Mouse (Mus musculus) cerebellum, postnatal 14 days (tissue): Measurements from ENCODE around the gene Slc7a1.
A peak's percentile ranks its signal among the peaks of the same experiment; 100 is the strongest.

ENCODE experiments used
- DNase-seq, 2 experiments: peaks; one replicate each; pipeline ENCODE4 v3.0.0; 2021; ENCODE audit warnings: mixed read lengths in 2 of 2

Slc7a1 gene

DNA sequence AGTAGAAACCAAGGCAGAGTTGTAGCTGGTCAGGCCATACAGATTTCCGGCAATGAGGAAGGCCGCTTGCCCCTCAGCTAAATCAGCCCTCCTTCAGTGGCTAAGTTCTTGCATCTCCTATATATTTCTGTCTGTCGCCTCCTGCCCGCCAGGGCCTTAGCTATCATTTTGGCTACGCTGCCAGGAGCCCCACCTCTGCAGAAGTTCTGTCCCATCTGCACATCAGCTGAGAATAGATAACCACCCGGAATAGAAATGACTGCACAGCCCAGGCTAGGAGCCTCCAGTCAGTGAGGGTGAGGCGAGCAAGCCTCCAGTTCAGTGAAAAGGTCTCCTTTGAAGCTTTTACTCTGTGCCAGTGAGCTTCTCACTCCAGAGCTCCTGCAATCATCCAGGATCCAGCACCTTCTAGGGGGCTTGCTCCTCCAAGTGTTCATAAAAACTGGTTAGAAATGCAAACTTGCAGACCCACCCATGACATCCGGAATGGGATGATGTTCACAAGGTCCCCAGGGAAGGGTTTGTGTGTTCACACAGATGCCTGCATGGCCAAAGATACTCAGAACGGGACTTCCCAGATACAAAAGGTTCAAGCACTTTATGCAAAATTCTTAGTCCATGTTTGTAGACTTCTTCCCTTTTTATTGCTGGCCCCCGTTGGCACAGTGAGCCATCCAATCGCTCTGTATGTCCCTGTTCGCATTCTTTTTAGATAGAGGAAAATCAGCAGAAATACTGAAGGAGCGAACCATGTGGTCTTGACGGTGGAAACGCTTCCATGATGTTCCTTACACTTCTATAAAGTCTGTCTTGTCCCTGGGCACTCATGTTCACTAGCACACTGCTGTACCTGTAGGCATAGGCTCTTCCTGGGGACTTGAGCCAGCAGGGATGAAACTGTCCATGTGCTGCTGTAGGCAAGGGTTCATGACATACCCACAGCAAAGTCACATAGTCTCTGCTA lies 10.4 kb downstream of the Slc7a1 start:
- no peak for DNase-seq

DNA sequence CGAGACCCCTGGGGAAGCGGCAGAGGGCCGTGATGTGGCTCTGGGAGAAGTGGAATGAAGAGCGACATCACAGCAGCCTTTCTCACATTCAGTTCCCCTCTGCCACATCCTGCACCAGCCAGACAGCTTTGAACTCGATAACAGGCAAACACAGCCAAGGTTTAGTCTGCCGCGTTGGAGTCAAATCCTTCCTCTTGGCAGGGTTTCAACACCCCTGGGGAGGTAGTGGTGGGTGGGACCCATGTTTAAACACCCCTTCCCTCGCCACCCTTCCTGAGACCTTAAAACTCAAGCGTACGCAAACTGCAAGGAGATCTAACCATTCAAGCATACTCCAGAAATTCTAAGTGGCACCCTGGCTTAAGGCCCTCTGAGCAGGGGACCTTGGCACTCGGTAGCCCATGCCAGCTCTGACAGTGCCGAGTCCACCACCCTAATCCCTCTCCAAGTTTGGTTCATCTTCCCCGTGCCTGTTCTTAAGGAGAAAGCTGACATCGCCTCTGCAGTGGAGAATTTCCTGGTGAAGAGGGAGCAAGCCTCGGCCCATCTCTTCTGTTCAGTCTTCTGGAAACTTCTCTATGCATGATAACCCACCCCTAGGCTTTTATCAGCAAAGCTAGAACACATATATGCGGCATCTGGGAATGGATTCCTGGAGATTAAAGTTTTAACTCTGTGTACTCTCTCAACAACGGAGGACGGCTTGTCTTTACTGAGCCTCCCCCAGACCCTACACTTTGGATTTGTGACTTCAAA lies 11.3 kb downstream of the Slc7a1 start:
- DNase-seq: peak; percentile 30 to 47

DNA sequence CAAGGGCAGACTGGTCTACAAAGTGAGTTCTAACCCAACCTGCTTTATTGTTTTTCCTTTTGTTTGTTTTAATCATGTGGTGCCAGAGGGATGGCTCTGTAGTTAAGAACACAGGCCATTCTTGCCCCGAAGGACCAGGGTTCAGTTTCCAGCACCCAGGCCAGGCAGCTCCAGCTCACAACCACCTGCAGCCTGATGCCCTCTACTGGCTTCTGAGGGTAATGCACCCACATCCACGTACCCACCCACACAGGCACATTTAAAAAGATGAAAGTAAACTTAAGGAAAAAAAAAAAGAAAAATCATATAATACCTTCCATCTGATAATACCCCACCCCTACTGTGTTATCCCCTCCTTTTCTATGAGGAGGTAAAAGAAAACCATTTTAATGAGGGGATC lies 11.9 kb downstream of the Slc7a1 start:
- no peak for DNase-seq

DNA sequence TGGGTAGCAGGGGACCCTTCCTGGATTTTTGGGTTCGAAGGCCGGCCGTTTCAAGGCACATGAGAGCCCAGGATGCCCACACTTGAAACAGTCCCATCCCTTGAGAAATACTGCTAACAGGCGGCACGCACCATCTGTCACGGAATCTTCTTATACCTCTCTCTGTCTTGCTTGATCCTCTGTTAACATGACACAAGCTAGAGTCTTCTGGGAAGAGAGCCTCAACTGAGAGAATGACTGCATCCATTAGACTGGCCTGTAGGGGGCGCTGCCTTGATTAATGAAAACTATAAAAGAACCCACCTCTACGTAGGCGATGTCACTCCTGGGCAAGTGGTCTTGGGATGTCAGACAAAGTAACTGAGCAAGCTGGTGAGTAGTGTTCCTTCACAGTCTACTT lies 13.2 kb downstream of the Slc7a1 start:
- peak; percentile 29 to 67 for DNase-seq

DNA sequence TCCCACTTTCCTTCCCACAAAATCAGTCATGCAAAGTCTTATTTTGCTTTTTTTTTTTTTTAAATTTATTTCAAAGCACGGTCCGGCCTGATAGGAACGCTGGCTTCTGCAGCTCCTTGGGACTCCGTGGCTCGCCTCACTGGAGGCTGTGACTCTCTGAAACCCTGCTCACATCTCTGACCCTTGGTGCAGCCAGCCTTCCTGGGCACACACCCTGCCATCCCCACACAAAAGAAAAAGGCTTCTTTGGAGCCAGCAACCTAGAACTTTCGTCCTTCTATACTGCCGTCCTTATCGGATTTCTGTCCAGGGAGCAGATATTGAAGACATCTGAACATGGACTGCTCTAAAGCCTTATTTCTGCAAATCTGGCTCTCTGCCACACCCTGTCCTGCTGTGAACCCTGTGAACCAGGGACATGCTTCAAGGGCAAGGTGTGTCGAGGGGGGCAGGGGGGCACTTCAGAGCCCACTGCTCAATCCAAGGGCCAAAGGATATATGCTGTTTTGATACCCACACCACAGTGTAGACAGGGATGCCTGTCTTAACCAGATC lies 15.1 kb downstream of the Slc7a1 start:
- peak; percentile 33 to 50 for DNase-seq

DNA sequence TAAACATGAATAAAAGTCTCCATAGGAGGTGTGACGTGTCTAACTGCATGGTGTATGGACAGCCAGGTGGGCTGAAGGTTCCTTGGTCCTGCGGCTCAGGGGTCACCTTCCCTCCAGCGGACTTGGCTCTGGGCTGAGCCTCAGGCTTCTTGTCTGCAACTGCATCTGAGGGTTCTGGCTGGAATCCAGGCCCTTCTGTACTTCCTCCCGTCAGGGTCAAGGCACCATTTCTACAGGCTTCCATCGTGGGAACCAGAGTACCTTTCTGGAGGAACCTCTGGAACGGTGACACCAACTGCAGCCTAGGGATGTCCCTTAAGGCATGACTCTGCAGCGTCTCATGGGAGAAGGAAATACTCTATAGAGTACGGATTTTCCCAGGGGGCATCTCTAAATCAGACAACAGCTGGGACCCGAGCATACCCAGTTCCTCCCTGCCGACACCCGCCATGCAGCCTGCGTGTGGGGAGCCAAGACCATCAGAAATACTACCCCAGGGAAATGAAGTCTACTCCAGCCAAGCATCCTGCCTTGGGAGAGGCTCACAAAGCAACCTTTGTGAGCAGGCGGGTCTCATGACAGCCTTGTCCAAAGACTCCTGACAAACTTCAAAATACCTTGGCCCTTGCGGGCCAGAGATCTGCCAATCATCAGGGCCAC lies 15.7 kb downstream of the Slc7a1 start:
- DNase-seq: peak; percentile 28 to 45

DNA sequence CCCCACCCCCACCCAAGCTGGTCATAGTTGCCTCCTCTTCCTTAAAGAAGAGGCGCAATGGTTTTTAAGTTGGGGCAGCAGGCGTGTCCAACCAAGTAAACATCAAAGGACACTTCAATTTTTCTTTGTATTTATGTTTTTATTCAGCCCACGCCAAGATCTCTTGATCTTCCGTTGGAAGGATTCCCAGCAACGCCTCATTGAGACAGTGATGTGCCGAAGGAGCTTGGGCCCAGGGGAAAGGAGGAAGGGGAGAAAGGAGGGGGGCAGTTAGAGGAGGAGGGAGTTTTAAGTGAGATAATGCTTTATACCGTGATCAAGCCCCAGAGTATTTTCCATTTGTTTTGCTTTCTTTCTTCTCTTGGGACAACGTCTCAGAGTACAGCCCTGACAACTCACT lies 18.6 kb downstream of the Slc7a1 start:
- no peak for DNase-seq

DNA sequence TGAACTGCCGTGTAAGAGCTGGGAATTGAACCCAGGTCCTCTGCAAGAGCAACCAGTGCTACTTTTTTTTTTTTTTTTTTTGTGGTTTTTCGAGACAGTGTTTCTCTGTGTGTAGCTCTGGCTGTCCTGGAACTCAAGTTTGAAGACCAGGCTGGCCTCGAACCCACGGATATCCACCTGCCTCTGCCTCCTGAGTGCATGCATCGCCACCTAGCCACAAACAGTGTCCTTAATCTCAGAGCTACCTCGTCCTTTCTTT lies 19.5 kb downstream of the Slc7a1 start:
- DNase-seq: no peak

DNA sequence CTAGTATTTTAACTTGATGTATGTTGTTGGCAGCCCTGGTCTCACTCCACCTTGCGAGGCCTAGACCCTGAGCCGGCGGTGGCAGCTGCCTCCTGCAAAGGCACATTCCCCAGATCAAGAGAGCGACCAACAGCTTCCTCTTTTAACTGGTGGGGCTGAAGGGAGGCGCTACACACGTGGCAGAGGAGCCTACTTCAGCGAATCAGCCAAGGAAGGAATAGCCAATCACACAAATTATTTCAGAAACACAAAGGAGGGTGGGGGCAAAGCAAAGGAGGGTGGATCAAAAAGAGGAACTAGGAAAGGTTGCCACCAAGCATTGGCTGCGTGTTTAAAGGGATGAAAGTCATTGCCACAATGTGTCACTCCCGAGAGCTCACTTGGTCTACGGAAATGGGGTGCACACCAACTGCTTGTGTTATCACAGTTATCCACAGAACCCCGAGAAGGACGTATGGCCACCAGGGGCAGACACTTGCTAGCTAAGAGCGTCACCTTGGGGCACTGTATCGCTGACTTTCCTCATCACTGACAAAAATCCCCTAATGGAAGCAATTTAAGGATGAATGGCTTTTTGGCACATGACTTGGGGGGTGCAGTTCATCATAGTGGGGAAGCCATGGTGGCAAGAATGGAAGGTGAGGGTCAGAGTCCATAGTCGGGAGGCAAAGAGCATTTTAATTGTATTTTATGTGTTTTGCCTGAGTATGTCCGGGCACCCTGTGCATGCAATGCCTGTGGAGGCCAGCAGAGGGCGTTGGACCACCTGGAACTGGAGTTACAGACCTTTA lies 20.1 kb downstream of the Slc7a1 start:
- DNase-seq: no peak

DNA sequence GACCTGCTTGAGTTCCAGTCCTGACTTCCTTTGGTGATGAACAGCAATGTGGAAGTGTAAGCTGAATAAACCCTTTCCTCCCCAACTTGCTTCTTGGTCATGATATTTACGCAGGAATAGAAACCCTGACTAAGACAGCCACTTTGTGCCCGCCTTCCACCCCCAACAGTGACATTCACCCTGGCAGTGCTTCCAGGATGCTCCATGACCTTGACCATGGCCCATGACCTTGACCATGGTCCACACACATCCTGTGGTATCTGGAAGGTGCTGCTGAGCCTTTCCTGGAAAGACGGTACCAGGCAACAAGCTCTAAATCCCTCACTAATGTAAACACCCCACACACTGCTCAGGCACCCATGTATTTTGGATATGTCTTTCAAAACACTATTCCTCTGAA lies 21.0 kb downstream of the Slc7a1 start:
- DNase-seq: no peak

DNA sequence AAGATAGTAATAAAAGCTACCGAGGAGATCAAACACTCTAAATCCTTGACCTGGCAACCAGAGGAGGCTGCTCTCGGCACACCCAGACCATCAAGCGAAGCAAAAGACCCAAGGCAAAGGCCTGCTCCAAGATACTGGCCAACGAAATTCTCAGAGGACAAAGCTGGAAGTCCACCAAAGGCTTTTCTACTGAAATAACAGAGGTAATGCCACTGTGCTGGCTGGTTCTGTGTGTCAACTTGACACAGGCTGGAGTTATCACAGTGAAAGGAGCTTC lies 21.5 kb downstream of the Slc7a1 start:
- no peak for DNase-seq

DNA sequence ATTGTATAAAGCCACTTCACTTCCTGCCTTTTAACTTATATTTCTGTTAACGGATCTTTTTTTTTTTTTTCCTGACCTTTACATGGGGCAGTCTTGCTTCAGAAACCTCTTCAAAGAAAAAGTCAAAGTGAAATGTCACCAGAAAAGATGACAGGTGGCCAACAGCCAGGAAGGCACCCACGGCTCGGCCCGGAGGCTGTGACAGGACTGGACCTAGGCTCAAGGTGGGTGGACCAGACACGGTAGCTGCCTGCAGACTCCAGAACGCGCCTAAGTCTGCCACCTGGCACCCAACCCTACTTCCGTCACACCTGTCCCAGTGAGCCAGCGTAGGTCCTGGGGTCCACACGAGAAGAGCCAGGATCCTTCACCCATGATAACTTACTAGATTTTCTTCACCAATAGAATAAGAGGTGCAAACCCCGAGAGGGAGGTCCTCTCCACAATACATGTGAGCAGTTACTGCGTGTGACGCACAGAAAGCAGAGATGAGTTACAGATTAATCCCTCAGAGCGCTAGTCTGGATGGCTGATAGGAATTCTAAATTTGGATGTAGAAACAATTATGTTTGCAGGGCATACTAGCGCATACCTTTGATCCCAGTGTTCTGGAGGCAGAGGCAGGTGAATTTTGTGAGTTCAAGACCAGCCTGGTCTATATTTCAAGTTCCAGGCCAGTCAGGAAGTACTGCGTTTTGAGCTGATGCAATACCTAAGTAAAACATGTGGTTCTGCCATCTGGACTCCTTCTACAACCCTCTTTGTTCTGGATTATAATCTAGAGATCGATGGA lies 22.1 kb downstream of the Slc7a1 start:
- peak in 1 of 2 experiments; percentile 29 for DNase-seq

DNA sequence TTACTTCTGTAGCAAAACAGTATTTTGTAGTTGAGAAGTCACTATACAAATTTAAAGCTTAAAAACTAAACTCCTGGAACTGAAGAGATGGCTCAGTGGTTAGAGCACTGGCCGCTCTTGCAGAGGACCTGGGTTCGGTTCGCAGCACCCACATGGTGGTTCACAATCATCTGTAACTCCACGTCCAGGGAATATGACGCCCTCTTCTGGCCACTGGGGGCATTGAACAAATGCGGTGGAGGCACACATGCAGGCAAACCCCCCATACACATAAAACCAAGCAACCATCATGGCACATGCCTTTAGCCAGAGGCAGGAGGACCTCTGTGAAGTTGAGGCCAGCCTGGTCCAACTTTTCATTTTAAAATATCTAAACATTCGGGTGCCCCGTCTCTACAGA lies 23.3 kb downstream of the Slc7a1 start:
- DNase-seq: no peak

DNA sequence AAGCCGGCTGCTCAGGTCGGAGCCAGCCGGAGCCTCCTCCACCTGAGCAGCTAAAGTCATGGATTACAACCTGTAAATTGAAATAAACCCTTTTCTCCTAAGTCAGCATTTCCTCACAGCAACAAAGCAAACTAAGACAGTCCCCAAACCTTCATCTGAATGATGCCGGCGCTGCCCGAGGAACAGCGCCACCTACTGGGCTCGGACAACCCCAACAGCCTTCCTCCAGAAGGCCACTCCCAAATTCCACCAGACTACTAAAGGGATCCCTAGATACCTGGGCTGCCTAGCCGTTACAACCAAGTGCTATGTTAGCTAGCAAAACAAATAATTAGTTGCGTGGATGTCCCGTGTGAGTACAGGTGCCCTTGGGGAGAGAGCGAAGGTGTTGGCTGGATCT lies 24.2 kb downstream of the Slc7a1 start:
- DNase-seq: no peak

DNA sequence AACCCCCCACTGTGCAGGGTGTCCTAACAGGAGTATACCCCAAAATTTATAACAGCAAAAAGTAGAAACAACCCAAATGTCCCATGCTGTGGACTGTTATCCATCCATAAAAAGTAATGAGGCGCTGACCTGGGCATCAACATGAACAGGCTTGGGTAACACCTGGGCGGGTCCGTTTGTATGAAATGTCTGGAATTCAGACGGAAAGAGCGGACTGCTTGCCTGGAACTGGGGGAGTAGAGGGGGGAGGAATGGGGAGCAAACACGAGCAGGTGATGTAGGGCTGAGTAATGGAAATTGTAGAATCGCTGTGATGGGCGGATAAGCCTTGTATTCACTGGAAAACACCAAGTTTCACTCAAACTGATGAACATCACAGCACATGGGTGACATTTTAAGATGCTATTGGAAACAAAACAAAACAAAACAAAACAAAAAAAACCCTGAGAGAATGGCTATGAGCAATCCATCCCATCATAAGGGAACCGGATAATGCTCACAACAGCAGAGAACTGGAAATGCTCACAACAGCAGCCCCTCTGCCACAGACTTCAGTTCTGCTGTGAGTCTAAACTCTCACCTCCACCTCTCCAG lies 26.5 kb downstream of the Slc7a1 start:
- no peak for DNase-seq

DNA sequence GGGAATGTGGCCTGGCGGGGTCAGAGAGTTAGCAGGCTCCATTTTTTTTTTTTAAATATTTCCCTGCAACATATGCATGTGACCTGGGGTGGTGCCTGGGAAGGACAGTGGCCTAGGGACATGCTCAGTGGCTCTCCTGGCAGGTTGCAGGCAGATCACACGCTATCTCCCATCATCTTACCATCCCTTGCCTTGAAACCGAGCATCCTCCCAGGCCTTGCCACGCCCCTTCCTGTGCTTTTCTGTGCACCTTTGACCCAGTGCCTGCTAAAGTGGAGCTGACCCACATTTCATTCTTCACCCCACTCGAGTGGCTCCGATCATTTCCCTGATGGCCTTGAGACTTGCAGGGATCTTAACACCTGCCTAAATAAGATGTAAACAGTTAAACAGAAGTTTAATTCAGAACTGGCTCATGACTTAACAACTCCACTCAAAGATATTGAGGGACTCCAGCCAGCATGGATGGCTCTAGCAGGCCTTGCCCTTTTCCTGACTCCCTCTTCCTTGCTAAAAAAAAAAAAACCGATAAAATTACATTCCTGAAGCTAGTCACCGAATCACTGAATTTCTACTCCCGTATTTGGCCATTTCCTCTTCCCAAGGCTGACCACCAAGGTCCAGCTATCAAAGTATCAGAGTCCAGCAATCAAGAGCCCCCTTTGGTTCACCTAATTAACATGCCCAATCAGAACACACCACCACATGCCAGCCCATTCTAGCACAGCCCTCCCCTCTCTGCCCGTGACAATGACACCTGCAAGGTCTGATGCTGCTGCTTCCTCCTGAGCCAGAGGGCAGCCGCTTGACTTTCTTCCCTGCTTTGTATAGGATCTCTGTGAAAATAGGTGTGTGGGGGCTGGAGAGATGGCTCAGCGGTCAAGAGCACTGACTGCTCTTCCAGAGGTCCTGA lies 27.4 kb downstream of the Slc7a1 start:
- no peak for DNase-seq

DNA sequence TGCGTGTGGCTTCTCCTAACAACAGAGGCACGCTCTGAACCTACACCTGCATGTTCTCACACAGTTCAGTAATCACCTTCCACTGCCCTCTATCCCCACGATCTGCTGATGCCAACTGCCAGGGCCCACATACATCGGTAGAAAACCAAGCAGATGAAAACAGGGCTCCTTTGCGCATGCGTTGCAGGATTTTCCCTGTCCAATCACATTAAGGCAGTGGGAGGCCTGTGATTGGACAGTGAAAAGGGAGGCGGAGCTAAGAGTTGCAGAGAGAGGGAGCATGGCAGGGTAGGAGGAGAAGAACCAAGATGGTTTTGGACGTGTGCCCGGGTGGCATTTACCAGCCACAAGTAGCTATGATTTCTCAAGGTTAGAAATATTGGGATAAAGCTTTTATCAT lies 28.3 kb downstream of the Slc7a1 start:
- DNase-seq: no peak

DNA sequence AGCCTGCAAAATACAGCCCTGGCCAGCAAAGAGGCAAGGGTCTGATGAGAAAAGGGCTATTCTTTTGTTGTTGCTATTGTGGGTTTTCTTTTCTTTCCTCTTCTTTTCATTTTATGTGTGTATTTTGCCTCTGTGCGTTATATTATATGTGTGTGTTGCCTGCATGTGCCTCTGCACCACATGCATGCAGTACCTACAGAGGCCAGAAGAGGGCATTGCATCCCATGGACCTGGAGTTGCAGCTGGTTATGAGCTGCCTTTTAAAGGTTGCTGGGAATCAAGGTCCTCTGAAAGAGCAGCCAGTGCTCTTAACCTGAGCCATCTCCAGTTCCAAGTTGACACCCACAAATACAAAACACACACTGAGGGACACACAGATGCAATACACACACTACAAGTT lies 29.1 kb downstream of the Slc7a1 start:
- DNase-seq: peak; percentile 31 to 59

DNA sequence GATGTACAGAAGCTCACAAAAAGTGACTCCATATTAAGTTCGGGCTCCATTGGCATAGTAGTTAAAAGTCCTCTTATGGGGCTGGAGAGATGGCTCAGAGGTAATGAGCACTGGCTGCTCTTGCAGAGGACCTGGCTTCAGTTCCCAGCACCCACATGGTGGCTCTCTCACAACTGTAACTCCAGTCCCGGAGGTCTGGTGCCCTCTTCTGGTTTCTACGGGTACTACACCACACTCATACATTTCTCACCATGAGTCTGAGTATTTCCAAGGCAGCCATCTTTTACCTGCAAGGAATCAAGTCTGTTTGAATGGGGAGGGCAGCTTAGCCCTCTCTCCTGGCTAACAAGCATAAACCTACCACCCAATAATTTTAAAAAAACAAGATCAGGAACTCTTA lies 30.5 kb downstream of the Slc7a1 start:
- no peak for DNase-seq

DNA sequence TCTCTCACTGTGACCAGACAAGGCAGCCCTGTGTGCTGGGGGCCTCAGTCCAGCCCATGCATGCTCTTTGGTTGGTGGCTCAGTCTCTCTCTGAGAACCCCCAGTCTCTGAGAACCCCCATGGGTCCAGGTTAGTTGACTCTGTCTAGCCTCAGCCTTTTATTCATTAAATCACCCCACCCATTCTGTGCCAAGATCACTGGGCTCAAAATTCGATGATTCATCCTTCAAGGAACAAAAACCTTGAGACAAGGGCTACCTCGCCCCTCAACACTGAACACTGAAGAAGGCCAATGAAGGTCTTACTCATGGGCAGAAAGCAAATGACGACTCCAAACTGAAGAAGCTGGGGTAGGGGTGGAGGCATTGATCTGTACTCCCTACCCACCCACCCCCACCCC lies 31.9 kb downstream of the Slc7a1 start:
- no peak for DNase-seq

DNA sequence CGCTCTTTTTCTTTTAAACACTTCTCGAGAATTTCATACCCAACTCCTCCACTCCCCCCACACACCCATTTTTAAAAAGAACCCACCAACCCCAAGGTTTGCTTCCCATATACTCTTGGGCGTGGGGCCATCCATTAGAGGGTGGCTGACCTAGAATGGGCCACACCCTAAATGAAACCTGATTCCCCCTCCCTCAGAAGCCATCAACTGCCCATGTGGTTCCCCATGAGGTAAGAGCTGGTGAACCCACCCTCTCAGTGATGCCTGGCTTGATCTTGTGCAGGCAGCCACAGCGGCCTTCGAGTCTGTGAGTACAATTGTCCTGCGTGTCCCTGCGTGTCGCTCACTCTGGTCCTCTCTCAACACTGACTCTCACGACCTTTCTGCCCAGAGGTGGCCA lies 33.2 kb downstream of the Slc7a1 start:
- no peak for DNase-seq
